Mouse (Mus musculus) mature B cell (primary cell): ENCODE results near the gene Dcdc2a.

Source experiments
- in situ Hi-C: fragments of 300-500 bp; cut with MboI; formaldehyde crosslinking; loops from 2 replicates; pipeline ENCODE4 v1.14.3; 2019

Gene Dcdc2a

GRCm38 (mm10) chr13:25178236-25179001 lies 122.6 kb downstream of the Dcdc2a start:
- in situ Hi-C loops, result no loop called here

GRCm38 (mm10) chr13:25186436-25187325 lies 130.9 kb downstream of the Dcdc2a start:
- in situ Hi-C loops, result no loop called here

GRCm38 (mm10) chr13:25187326-25187710 lies 131.5 kb downstream of the Dcdc2a start:
- in situ Hi-C loops, result no loop called here

GRCm38 (mm10) chr13:25189419-25190144 lies 133.8 kb downstream of the Dcdc2a start:
- in situ Hi-C loops, result no loop called here

- in situ Hi-C loops, result no loop called here
These were observed 134.4 kb downstream of the Dcdc2a start for GRCm38 (mm10) chr13:25190218-25190617.

- in situ Hi-C loops, result no loop called here
These were observed 139.9 kb downstream of the Dcdc2a start for GRCm38 (mm10) chr13:25195706-25196105.

- in situ Hi-C loops, result no loop called here
These were observed 144.1 kb downstream of the Dcdc2a start for GRCm38 (mm10) chr13:25199916-25200315.

GRCm38 (mm10) chr13:25206950-25207349 lies 151.1 kb downstream of the Dcdc2a start:
- in situ Hi-C loops, result no loop called here

- in situ Hi-C loops, result no loop called here
These were observed 162.6 kb downstream of the Dcdc2a start for GRCm38 (mm10) chr13:25218394-25218793.

- in situ Hi-C loops, result no loop called here
These were observed 164.5 kb downstream of the Dcdc2a start for GRCm38 (mm10) chr13:25220186-25220787.

- in situ Hi-C loops, result no loop called here
These were observed 196.1 kb downstream of the Dcdc2a start for GRCm38 (mm10) chr13:25251893-25252292.

GRCm38 (mm10) chr13:25254478-25255263 lies 198.9 kb downstream of the Dcdc2a start:
- in situ Hi-C loops, result no loop called here

GRCm38 (mm10) chr13:25257608-25258007 lies 201.8 kb downstream of the Dcdc2a start:
- in situ Hi-C loops, result no loop called here
